Mouse (Mus musculus) MEL (cell line): ENCODE results near the gene Itpr3. TPM values are rescaled to one million over a fixed set of nuclear protein-coding genes. Genes with fewer than 3 reads are reported as not detected.

Source experiments
- DNase-seq: peaks from one replicate; pipeline ENCODE4 v3.0.0; 2011; ENCODE audit warnings: low read depth, low spot score
- H3K27ac ChIP-seq: 2 replicates; pipeline ENCODE4 v1.5.1; 2012; ENCODE audit warnings: low read depth, mild to moderate bottlenecking, control low read depth, low read length, moderate library complexity; ENCODE audit not compliant: control insufficient read depth
- H3K27me3 ChIP-seq, 2 experiments: fragments of 150-350 bp in 1 of 2; sonication (generic) in 1 of 2; 2 replicates each; pipeline ENCODE4 v1.6.1; 2012; ENCODE audit warnings: low read length in 2 of 2, mild to moderate bottlenecking in 2 of 2, improper control_type of control experiment in 1 of 2, moderate library complexity in 1 of 2; ENCODE audit not compliant: insufficient read depth in 2 of 2, control insufficient read depth in 1 of 2
- H3K36me3 ChIP-seq, 2 experiments: 2 replicates each; pipeline ENCODE4 v1.6.1; 2012 to 2014; ENCODE audit warnings: low read length in 2 of 2, improper control_type of control experiment in 1 of 2, inconsistent platforms in 1 of 2, mild to moderate bottlenecking in 1 of 2; ENCODE audit not compliant: insufficient read depth in 2 of 2, control insufficient read depth in 1 of 2
- H3K4me1 ChIP-seq, 2 experiments: fragments of 150-350 bp in 1 of 2; sonication (generic) in 1 of 2; 2 replicates each; pipeline ENCODE4 v1.6.1; 2012; ENCODE audit warnings: low read length in 2 of 2, improper control_type of control experiment in 1 of 2, mild to moderate bottlenecking in 1 of 2; ENCODE audit not compliant: insufficient read depth in 2 of 2, control insufficient read depth in 1 of 2
- H3K4me3 ChIP-seq, 2 experiments: fragments of 150-350 bp in 1 of 2; sonication (generic) in 1 of 2; 2 replicates each; pipeline ENCODE4 v1.5.1; 2012; ENCODE audit warnings: low read depth in 2 of 2, low read length in 2 of 2, mild to moderate bottlenecking in 2 of 2, moderate library complexity in 2 of 2, control low read depth in 1 of 2, improper control_type of control experiment in 1 of 2; ENCODE audit not compliant: control insufficient read depth in 1 of 2, insufficient read depth in 1 of 2
- H3K79me2 ChIP-seq: 2 replicates; pipeline ENCODE4 v1.6.1; 2012; ENCODE audit warnings: mild to moderate bottlenecking, low read length, moderate library complexity; ENCODE audit not compliant: control insufficient read depth, poor library complexity, insufficient read depth
- H3K9ac ChIP-seq: 2 replicates; pipeline ENCODE4 v1.6.1; 2012; ENCODE audit warnings: low read depth, mild to moderate bottlenecking, control low read depth, low read length, moderate library complexity; ENCODE audit not compliant: control insufficient read depth, poor library complexity, severe bottlenecking
- H3K9me3 ChIP-seq: fragments of 150-350 bp; sonication (generic); replicated peaks from 2 replicates; pipeline ENCODE4 v1.6.1; 2012; ENCODE audit warnings: mild to moderate bottlenecking, low read length, improper control_type of control experiment, moderate library complexity; ENCODE audit not compliant: insufficient read depth
- BHLHE40 ChIP-seq: IDR thresholded peaks from 2 replicates; pipeline ENCODE4 v1.6.1; 2012; ENCODE audit warnings: low read depth, mild to moderate bottlenecking, inconsistent platforms, low read length, improper control_type of control experiment, borderline replicate concordance
- CHD1 ChIP-seq: IDR thresholded peaks from 2 replicates; pipeline ENCODE4 v1.6.1; 2012; ENCODE audit warnings: low read depth, mild to moderate bottlenecking, inconsistent platforms, low read length, improper control_type of control experiment
- CTCF ChIP-seq, 3 experiments: IDR thresholded peaks in 2 of 3; conservative IDR thresholded peaks in 1 of 3; 2 replicates each; pipeline ENCODE4 v1.5.1; 2011 to 2012; ENCODE audit warnings: low read length in 3 of 3, low read depth in 2 of 3, mild to moderate bottlenecking in 2 of 3, improper control_type of control experiment in 1 of 3, inconsistent platforms in 1 of 3, mixed read lengths in 1 of 3, moderate library complexity in 1 of 3; ENCODE audit not compliant: control insufficient read depth in 1 of 3, insufficient read depth in 1 of 3, poor library complexity in 1 of 3, severe bottlenecking in 1 of 3
- E2F4 ChIP-seq: IDR thresholded peaks from 2 replicates; pipeline ENCODE4 v1.6.1; 2011; ENCODE audit warnings: low read depth, low read length, improper control_type of control experiment, borderline replicate concordance
- ELF1 ChIP-seq: IDR thresholded peaks from 2 replicates; pipeline ENCODE4 v1.6.1; 2014; ENCODE audit warnings: low read depth, mild to moderate bottlenecking, inconsistent platforms, low read length, improper control_type of control experiment, moderate library complexity
- HCFC1 ChIP-seq: IDR thresholded peaks from 2 replicates; pipeline ENCODE4 v1.6.1; 2012; ENCODE audit warnings: low read depth, mild to moderate bottlenecking, inconsistent platforms, low read length, improper control_type of control experiment, moderate library complexity
- MAX ChIP-seq: IDR thresholded peaks from 2 replicates; pipeline ENCODE4 v1.6.1; 2011; ENCODE audit warnings: low read length, improper control_type of control experiment
- MAZ ChIP-seq: IDR thresholded peaks from 2 replicates; pipeline ENCODE4 v1.6.1; 2012; ENCODE audit warnings: low read depth, mild to moderate bottlenecking, inconsistent platforms, low read length, improper control_type of control experiment
- NRF1 ChIP-seq: IDR thresholded peaks from 2 replicates; pipeline ENCODE4 v1.6.1; 2014; ENCODE audit warnings: low read depth, mild to moderate bottlenecking, inconsistent platforms, low read length, improper control_type of control experiment, moderate library complexity; ENCODE audit not compliant: poor library complexity, insufficient read depth, severe bottlenecking
- RCOR1 ChIP-seq: IDR thresholded peaks from 2 replicates; pipeline ENCODE4 v1.6.1; 2012; ENCODE audit warnings: low read depth, mild to moderate bottlenecking, inconsistent platforms, low read length, improper control_type of control experiment
- SIN3A ChIP-seq: IDR thresholded peaks from 2 replicates; pipeline ENCODE4 v1.6.1; 2012; ENCODE audit warnings: low read length, improper control_type of control experiment, inconsistent platforms
- SMC3 ChIP-seq: IDR thresholded peaks from 2 replicates; pipeline ENCODE4 v1.6.1; 2011; ENCODE audit warnings: low read depth, low read length, improper control_type of control experiment
- TAL1 ChIP-seq: IDR thresholded peaks from 2 replicates; pipeline ENCODE4 v1.6.1; 2012; ENCODE audit warnings: mild to moderate bottlenecking, inconsistent platforms, low read length, moderate library complexity, mixed read lengths
- TBP ChIP-seq: IDR thresholded peaks from 2 replicates; pipeline ENCODE4 v1.8.0; 2011; ENCODE audit warnings: low read depth, low read length, improper control_type of control experiment
- TCF12 ChIP-seq: IDR thresholded peaks from 2 replicates; pipeline ENCODE4 v1.6.1; 2014; ENCODE audit warnings: low read depth, mild to moderate bottlenecking, inconsistent platforms, low read length, improper control_type of control experiment, moderate library complexity
- USF1 ChIP-seq: IDR thresholded peaks from 2 replicates; pipeline ENCODE4 v1.6.1; 2014; ENCODE audit warnings: low read depth, mild to moderate bottlenecking, inconsistent platforms, low read length, improper control_type of control experiment, moderate library complexity
- ZC3H11A ChIP-seq: IDR thresholded peaks from 2 replicates; pipeline ENCODE4 v1.6.1; 2012; ENCODE audit warnings: low read depth, mild to moderate bottlenecking, inconsistent platforms, low read length, improper control_type of control experiment
- ZKSCAN1 ChIP-seq: IDR thresholded peaks from 2 replicates; pipeline ENCODE4 v1.6.1; 2012; ENCODE audit warnings: low read depth, mild to moderate bottlenecking, inconsistent platforms, low read length, improper control_type of control experiment, moderate library complexity
- polyA plus RNA-seq, 2 experiments: library from polyadenylated mRNA; stranded (reverse) in 1 of 2; unstranded in 1 of 2; fragments of >175 nt in 1 of 2; fragments of >200 nt in 1 of 2; gene quantifications; 2 replicates each; pipeline versions ENCODE4 v1.2.1 to v1.2.4; 2012; ENCODE audit warnings: low replicate concordance in 2 of 2, low read depth in 1 of 2; ENCODE audit not compliant: insufficient read length in 2 of 2, insufficient read depth in 1 of 2, missing spikeins in 1 of 2
- total RNA-seq: library from RNA; depleted of rRNA; stranded (reverse); fragments of 300-350 nt; gene quantifications from 2 replicates; pipeline ENCODE4 v1.2.3, GENCODE M21; 2012

Itpr3 gene
- total and polyA plus RNA-seq, 3 experiments = 7.3 to 11.4 TPM; not detected in 1

GRCm38 (mm10) chr17:27144152-27144551, 87.0 kb downstream of the Itpr3 start:
- Histone ChIP-seq H3K4me1 (peaks cover 0 to 8% of the 10 kb centered on the region in 2 experiments; a peak in 2 of 4 replicates), H3K9ac (no peak overlapping the region), H3K27ac (no peak overlapping the region)
- TF ChIP-seq TCF12 = no peak
- TF ChIP-seq RCOR1 = no peak
- TF ChIP-seq ZC3H11A = no peak
- no peak for TF ChIP-seq TAL1
- TF ChIP-seq CTCF (IDR thresholded peaks at IDR 0.05 in 2 of 3, conservative IDR thresholded peaks at IDR 0.05 in 1 of 3; ENCODE audit: control insufficient read depth in 1 of 3, insufficient read depth in 1 of 3, low read depth in 2 of 3, low read length in 3 of 3, poor library complexity in 1 of 3, severe bottlenecking in 1 of 3) = no peak
- no peak for TF ChIP-seq BHLHE40
- TF ChIP-seq MAZ = no peak
- TF ChIP-seq TBP = no peak
- TF ChIP-seq CHD1 = no peak
- no peak for TF ChIP-seq SMC3
- TF ChIP-seq NRF1 = no peak
- TF ChIP-seq, all 39 proteins: peak for 0
- H3K27me3 ChIP-seq = peaks cover 0 to 2% of the 10 kb centered on the region in 2 experiments; a peak in 2 of 4 replicates
- no peak for DNase-seq
- H3K79me2 ChIP-seq = no peaks in the 10 kb centered on the region
- H3K4me3 ChIP-seq = no peak overlapping the region
- H3K9me3 ChIP-seq = no peaks in the 10 kb centered on the region
- H3K36me3 ChIP-seq = peaks cover 0 to 4% of the 10 kb centered on the region in 2 experiments; a peak in 2 of 4 replicates

- peaks cover 0 to 2% of the 10 kb centered on the region in 2 experiments; a peak in 1 of 4 replicates for H3K27me3 ChIP-seq
- H3K9ac ChIP-seq = no peak overlapping the region
- TF ChIP-seq SIN3A = no peak
- no peak for TF ChIP-seq CHD1
- no peak for TF ChIP-seq USF1
- TF ChIP-seq ZKSCAN1 = no peak
- TF ChIP-seq ELF1 = no peak
- no peak for TF ChIP-seq MAX
- no peak for TF ChIP-seq E2F4
- TF ChIP-seq SMC3 = no peak
- no peak for TF ChIP-seq HCFC1
- TF ChIP-seq, all 39 proteins: peak for 0
These were observed 89.3 kb downstream of the Itpr3 start for GRCm38 (mm10) chr17:27146323-27146923.

More at GRCm38 (mm10) chr17:27146323-27146923, 89.3 kb downstream of the Itpr3 start:
- Histone ChIP-seq H3K36me3 (peaks cover 0 to 4% of the 10 kb centered on the region in 2 experiments; a peak in 2 of 4 replicates), H3K4me3 (peak overlapping the region in 1 of 2 experiments; percentile 26; a peak in 2 of 4 replicates), H3K27ac (no peak overlapping the region), H3K9me3 (no peaks in the 10 kb centered on the region), H3K79me2 (no peaks in the 10 kb centered on the region), H3K4me1 (peaks cover 0 to 8% of the 10 kb centered on the region in 2 experiments; a peak in 2 of 4 replicates)
- DNase-seq = no peak
